Mouse (Mus musculus): ENCODE measurements around the gene Otop3.
"Not testable (repeated sequence)": the region's sequence is repeated elsewhere in the genome, so short reads cannot be mapped to it uniquely, and the experiment has no call there.

Gene Otop3

DNA sequence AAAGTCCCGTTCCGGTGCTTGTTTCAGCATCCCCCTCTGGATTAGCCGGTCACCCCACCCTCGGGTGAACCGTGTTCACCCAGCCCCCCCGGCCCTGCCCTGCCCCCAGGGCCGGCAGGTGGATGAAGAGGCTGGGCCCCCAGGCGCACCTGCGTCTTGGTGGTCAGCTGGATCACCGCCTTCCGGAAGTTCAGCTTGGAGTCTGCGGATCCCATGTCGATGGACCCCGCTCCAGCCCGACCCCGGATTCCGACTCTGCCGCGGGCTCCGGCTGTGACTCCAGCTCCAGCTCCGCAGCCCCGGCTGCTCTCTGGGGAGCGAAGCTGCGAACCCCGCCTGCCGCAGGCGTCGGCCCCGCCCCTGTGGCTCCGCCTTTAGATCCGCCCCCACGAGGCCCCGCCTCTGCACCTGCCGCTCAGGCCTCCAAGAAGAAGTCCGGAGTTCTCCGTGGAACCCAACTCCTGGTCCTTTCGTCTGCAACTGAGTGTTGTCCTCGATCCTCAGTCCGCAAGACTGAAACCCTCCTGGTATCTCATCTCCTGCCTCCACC is 32.9 kb downstream of the Otop3 start, which contains the start of gene Hid1:
Gene Hid1 (minus strand): TSS at position 362 of the 550 bp plus-strand sequence.
- peak; percentile 89 for DNase-seq

GRCm38 (mm10) chr11:115370368-115370767 is 35.8 kb downstream of the Otop3 start:
- DNase-seq = no peak

GRCm38 (mm10) chr11:115371354-115371753 is 36.8 kb downstream of the Otop3 start:
- DNase-seq = no peak

DNA sequence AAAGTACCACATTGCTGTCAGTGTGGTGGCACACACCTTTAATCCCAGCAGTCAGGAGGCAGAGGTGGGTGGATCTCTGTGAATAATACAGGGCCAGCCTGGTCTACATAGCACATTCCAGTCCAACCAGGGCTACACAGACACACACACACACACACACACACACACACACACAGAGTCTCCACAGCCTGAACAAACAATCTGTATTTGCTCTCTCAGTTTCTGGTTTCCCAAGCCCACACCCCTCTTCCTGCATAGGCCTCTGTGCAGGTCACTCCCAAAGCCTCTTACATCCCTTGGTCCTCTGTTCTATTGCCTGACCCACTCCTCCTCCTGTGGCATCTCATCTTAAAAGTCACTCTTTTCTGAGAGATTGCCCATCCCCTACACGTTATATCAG is 37.5 kb downstream of the Otop3 start:
- no peak for DNase-seq

- no peak for DNase-seq
Measured at GRCm38 (mm10) chr11:115372737-115373136, 38.2 kb downstream of the Otop3 start.

GRCm38 (mm10) chr11:115373805-115374694 is 39.5 kb downstream of the Otop3 start:
- peak; percentile 70 for DNase-seq

DNA sequence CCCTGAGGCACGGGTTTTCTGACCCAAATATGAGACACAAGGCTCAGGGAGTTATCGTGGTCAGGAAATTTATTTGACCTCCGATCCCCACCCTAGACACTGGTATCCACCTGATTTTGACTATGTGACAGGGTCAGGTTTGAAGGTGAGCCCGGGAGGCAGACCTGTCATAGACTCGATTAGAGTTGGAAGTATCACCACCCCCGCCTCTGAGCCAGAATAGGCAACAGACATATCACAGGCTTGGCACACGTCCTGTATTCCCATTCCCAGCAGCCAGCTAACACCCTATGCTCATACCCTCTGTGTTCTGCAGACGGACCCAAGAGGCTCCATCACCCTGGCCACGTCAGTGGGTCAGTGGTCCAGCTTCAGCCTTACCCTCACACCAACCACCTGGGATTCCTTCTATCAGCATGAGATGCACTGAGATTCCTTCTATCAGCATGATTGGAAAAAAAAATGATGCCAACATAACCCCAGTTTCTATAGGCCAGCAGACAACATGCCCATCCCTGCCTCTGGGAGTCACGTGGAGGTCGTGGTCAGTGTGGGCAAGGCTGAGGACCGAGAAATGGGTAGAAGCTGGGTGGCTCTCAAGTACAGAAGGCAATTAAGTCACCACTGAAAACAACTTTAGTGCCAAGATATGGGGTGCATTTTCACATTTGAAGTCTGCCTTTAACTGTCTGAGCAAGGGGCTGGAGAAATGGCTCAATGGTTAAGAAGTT is 40.3 kb downstream of the Otop3 start:
- DNase-seq = no peak

- DNase-seq = no peak
Measured at GRCm38 (mm10) chr11:115376722-115377121, 42.2 kb downstream of the Otop3 start.

DNA sequence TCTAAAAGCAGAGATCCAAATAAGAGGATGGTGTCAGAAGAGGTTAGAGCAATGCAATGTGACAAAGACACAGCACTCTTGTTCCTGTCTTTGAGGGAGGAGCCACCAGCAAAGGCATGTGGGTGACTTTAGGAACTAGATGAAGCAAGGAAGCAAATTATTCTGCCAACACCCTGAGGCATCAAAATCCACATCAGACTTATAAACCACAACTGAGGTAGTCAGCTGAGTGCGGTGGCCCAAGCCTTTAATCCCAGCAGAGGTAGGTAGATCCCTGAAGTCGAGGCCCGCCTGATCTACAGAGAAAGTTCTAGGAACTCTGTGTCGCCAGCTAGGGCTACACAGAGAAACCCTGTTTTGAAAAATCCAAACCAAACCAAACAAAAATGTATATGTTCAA is 42.7 kb downstream of the Otop3 start:
- no peak for DNase-seq

- DNase-seq = no peak
Measured at GRCm38 (mm10) chr11:115377854-115378253, 43.3 kb downstream of the Otop3 start.

- no peak for DNase-seq
Measured at GRCm38 (mm10) chr11:115381276-115381675, 46.7 kb downstream of the Otop3 start.

DNA sequence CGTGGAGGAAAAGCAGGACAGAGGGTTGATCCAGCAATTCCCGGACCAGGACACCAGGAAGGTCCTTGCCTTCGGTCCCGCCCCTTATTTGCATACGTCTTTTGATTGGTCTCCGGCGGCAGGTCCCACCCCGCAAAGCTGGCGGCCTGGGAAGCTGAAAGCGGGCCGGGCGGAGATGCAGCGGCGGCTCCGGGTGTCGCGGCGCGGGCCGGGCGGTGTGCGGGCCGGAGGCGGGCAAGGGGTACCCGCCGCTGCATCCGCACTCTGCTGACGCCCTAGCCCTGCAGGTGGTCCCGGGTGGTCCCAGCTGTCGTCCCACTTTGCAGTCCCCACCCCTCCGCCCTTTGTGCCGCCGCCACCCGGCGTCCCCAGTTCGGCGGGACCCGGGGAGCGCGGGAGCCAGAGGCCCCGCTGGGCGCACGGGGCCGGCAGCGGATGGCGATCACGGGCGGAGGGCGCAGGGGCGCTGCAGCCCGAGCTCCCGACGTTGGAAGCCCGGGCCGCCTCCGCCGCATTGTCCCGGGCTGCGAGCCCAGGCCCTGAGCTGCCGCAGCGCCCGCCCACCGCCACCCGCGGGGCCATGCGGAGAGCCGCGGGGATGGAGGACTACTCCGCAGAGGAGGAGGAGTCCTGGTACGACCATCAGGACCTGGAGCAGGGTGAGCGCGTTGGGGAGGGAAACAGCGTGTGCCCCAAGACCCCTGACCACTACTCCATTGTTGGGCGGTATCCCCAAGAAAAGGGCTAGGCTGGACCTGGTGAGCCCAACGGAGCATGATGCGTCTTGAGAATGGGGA is 47.4 kb downstream of the Otop3 start, which contains the start of gene Cdr2l:
Gene Cdr2l (plus strand): TSS at position 174 of the 797 bp plus-strand sequence.
- DNase-seq = peak; percentile 95

GRCm38 (mm10) chr11:115382891-115383290 is 48.4 kb downstream of the Otop3 start:
- no peak for DNase-seq

DNA sequence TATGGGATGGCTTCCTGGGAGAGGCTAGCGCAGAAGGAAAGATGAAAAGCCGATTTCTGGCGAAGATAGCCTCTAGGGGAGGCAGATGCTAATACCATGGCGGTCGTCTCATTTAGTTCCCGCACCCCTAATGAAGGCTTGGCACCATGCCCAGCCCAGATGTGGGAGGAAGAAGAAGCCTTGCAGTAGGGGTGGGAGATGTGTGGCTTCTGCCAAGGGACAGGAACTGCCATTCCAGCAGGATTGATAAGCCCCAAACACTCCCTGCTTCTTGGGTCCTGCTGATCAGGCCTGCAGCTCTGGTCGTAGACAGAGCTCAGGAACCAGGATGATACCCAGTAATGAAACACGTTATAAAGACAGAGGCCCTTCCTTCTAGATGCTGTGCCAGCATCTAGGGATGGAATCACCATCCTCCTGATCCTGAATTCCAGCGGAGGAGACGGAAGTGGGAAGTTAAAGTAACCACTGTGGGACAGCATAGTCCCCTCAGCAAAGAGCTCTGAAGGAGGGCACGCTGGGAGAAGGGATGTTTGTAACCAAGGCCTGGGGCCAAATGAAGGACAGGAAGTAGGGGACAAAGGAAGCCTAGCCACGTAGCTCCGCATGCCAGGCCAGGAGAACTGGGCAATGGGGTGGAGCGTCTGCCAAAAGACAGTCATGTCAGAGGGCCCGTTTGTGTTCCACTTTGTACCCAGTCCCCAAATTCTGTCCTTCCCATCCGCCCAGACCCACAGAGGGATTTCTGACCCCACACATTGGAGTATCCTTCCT is 49.4 kb downstream of the Otop3 start:
- peak; percentile 49 for DNase-seq

DNA sequence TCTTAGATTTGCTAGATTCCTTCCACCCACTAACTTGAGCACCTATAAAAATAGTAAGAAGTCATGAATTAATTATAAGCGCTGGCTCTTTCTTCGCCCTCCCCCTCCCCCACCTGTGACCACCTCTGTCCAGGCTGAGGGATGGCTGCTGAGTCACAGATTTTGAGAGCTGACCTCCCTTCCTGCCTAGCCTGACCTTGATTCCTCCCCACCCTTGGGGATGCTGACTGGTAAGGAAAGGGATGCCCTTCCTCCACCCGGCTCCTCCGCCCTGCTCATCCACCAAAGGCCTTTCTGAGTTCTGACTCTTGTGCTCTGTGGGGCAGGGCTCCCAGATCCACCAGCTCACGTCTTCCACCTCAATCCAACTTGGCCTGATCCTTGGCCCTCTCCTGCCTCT is 50.1 kb downstream of the Otop3 start:
- peak; percentile 54 for DNase-seq

GRCm38 (mm10) chr11:115386859-115387258 is 52.3 kb downstream of the Otop3 start:
- DNase-seq = not testable (repeated sequence)

DNA sequence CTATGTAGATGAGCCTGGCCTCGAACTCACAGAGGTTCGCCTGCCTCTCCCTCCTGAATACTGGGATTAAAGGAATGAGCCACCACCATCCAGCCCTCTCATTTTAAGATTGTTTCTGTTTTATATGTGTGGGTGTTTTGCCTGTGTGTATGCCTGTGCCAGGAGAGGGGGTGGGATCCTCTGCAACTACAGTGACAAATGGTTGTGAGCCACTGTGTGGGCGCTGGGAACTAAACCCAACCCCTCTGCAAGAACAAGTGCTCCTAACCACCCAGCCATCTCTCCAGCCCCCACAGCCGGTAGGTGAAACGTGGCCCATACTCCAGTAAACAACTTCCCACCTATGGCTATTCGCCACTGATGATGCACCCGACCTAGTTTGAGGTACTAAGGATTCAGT is 56.8 kb downstream of the Otop3 start:
- DNase-seq = no peak

GRCm38 (mm10) chr11:115393721-115394325 is 59.3 kb downstream of the Otop3 start:
- DNase-seq = no peak
